Mouse (Mus musculus): ENCODE results near the gene Mis12.

The Mis12 gene

GRCm38 (mm10) chr11:71018416-71019200, 803 bp upstream of the Mis12 start:
- DNase-seq = no peak

- no peak for DNase-seq
These were observed 8.9 kb downstream of the Mis12 start for GRCm38 (mm10) chr11:71028280-71028679.

GRCm38 (mm10) chr11:71029403-71030118, 10.2 kb downstream of the Mis12 start:
- no peak for DNase-seq

GRCm38 (mm10) chr11:71032070-71032469, 12.7 kb downstream of the Mis12 start:
- DNase-seq = no peak

GRCm38 (mm10) chr11:71032491-71033162, 13.2 kb downstream of the Mis12 start:
- peak; percentile 6 for DNase-seq

GRCm38 (mm10) chr11:71033163-71033761, 13.9 kb downstream of the Mis12 start, which contains the start of gene 6330403K07Rik:
TSS of gene 6330403K07Rik (minus strand) at chr11:71033513.
- DNase-seq = peak; percentile 24

GRCm38 (mm10) chr11:71039526-71040298, 20.3 kb downstream of the Mis12 start:
- no peak for DNase-seq

GRCm38 (mm10) chr11:71052554-71052953, 33.1 kb downstream of the Mis12 start:
- DNase-seq = peak; percentile 35

- no peak for DNase-seq
These were observed 56.9 kb downstream of the Mis12 start for GRCm38 (mm10) chr11:71076342-71076741.
